Mouse (Mus musculus): ENCODE measurements around the gene Lamtor1. TPM values are rescaled to one million over a fixed set of nuclear protein-coding genes. Genes with fewer than 3 reads are reported as not detected.
A peak's percentile ranks its signal among the peaks of the same experiment; 100 is the strongest.

The Lamtor1 gene
- polyA plus RNA-seq, 1 experiment from 2014 or later = 119 TPM

- Histone ChIP-seq H3K27ac (replicated peaks) (0 out of 2 replicates have a peak overlapping the region, but pooled peaks have one; percentile 24), H3K36me3 (ENCODE audit: control insufficient read depth, insufficient read depth, low read length) (no peaks in the 10 kb centered on the region), H3K4me3 (ENCODE audit: low read depth, low read length) (no peak overlapping the region), H3K4me2 (replicated peaks; ENCODE audit: low read depth) (no peak overlapping the region; the same call in 1 of the 2 replicates), H3K27me3 (ENCODE audit: control insufficient read depth, insufficient read depth, low read length) (no peaks in the 10 kb centered on the region), H3K9ac (ENCODE audit: low read length) (no peak overlapping the region), H3K4me1 (replicated peaks; ENCODE audit: control insufficient read depth, insufficient read depth) (no peaks in the 10 kb centered on the region; the same call in 1 of the 2 replicates), H3K9me3 (ENCODE audit: control insufficient read depth, low read length) (no peaks in the 10 kb centered on the region)
- WGBS = 43% methylated on average over 2 of the region's 2 CpGs
- DNase-seq (ENCODE audit: low spot score) = no peak
- TF ChIP-seq CTCF (IDR thresholded peaks at IDR 0.05; ENCODE audit: low read depth) (no peak), EP300 (optimal IDR thresholded peaks at IDR 0.05) (no peak)
- ATAC-seq (ENCODE audit: low FRiP score, low TSS enrichment) = no peak
Observed at GRCm38 (mm10) chr7:101968751-101969150, 63.0 kb downstream of the Lamtor1 start.

- Histone ChIP-seq H3K36me3 (ENCODE audit: control insufficient read depth, insufficient read depth, low read length) (no peaks in the 10 kb centered on the region), H3K4me2 (replicated peaks; ENCODE audit: low read depth) (peak overlapping the region; percentile 82), H3K27ac (replicated peaks) (peak overlapping the region; percentile 100), H3K4me3 (ENCODE audit: low read depth, low read length) (peak overlapping the region; percentile 72), H3K9me3 (ENCODE audit: control insufficient read depth, low read length) (no peaks in the 10 kb centered on the region), H3K27me3 (ENCODE audit: control insufficient read depth, insufficient read depth, low read length) (no peaks in the 10 kb centered on the region), H3K4me1 (replicated peaks; ENCODE audit: control insufficient read depth, insufficient read depth) (peaks cover 3% of the 10 kb centered on the region; the same call in 1 of the 2 replicates), H3K9ac (ENCODE audit: low read length) (peak overlapping the region; percentile 84)
- peak; percentile 86 for ATAC-seq (ENCODE audit: low FRiP score, low TSS enrichment)
- TF ChIP-seq CTCF (IDR thresholded peaks at IDR 0.05; ENCODE audit: low read depth) (no peak; the same call in none of the 2 replicates), EP300 (optimal IDR thresholded peaks at IDR 0.05) (no peak)
- under 1% methylated on average over 47 of the region's 53 CpGs for WGBS
- peak; percentile 89 for DNase-seq (ENCODE audit: low spot score)
Observed at GRCm38 (mm10) chr7:101969694-101970428, 64.2 kb downstream of the Lamtor1 start.

DNA sequence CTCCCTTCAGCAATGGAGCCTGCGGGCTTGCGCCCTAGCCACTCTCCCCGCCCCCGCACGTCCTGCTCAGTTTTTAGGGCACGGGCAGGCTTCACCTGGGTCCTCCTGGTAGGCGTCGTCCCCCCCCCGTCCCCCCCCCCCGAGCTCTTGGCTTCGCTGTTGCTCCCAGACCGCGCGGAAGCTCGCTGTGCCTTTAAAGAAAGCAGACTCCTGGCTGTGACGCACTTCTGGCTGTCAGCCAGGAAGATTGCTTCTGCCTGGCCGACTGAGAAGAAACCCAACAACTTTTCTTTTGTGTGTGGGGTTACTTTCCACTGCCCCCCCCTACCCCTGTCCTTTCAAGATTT, 64.7 kb downstream of the Lamtor1 start:
- Histone ChIP-seq H3K9me3 (ENCODE audit: control insufficient read depth, low read length) (no peaks in the 10 kb centered on the region), H3K4me2 (replicated peaks; ENCODE audit: low read depth) (peak overlapping the region; percentile 82), H3K36me3 (ENCODE audit: control insufficient read depth, insufficient read depth, low read length) (no peaks in the 10 kb centered on the region), H3K27ac (replicated peaks) (peak overlapping the region; percentile 100), H3K9ac (ENCODE audit: low read length) (peak overlapping the region; percentile 84), H3K27me3 (ENCODE audit: control insufficient read depth, insufficient read depth, low read length) (no peaks in the 10 kb centered on the region), H3K4me3 (ENCODE audit: low read depth, low read length) (peak overlapping the region; percentile 72), H3K4me1 (replicated peaks; ENCODE audit: control insufficient read depth, insufficient read depth) (peaks cover 3% of the 10 kb centered on the region; the same call in 1 of the 2 replicates)
- DNase-seq (ENCODE audit: low spot score) = peak; percentile 95
- TF ChIP-seq CTCF (IDR thresholded peaks at IDR 0.05; ENCODE audit: low read depth) (no peak), EP300 (optimal IDR thresholded peaks at IDR 0.05) (no peak)
- ATAC-seq (ENCODE audit: low FRiP score, low TSS enrichment) = peak; percentile 78
- under 1% methylated on average over 15 of the region's 17 CpGs for WGBS

DNA sequence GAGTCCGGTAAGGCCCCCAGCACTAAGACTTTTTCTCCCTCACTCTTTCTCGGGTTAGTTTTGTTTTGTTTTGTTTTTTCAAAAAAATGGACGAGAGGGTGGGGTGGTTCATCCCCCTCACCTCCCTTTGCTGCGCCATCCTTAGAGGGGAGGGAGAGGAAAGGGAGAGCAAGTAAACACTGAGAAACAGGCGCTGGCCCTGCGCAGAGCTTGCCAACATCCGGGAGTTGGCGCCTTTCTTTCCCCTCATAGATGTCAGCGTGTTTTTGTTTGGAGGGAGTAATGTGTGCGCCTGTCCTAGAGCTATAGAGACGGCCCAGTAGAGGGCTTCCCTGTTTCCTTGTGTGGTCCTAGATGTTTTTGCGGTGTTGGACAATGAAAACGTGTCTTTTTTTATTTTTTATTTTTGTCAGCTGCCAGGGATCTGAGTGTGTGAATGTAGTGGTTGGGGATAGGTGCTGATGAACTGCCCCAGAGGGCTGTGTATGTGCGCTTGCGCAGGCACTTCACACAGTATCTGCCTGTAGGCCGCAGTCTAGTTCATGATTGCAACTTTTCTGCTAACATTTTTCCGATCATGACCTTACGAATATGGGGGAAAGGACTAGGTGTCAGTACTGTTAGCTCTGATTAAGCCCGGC, 65.2 kb downstream of the Lamtor1 start:
- H3K9ac ChIP-seq (ENCODE audit: low read length) = peak overlapping the region; percentile 84
- peak overlapping the region; percentile 72 for H3K4me3 ChIP-seq (ENCODE audit: low read depth, low read length)
- H3K36me3 ChIP-seq (ENCODE audit: control insufficient read depth, insufficient read depth, low read length) = no peaks in the 10 kb centered on the region
- peak overlapping the region; percentile 82 for H3K4me2 ChIP-seq (replicated peaks; ENCODE audit: low read depth)
- DNase-seq (ENCODE audit: low spot score) (peak; percentile 83), ATAC-seq (ENCODE audit: low FRiP score, low TSS enrichment) (peak; percentile 77)
- H3K4me1 ChIP-seq (replicated peaks; ENCODE audit: control insufficient read depth, insufficient read depth) = peaks cover 3% of the 10 kb centered on the region; the same call in 1 of the 2 replicates
- under 1% methylated on average over 19 of the region's 19 CpGs for WGBS
- peak overlapping the region; percentile 100 for H3K27ac ChIP-seq (replicated peaks)
- H3K9me3 ChIP-seq (ENCODE audit: control insufficient read depth, low read length) = no peaks in the 10 kb centered on the region
- TF ChIP-seq EP300 (optimal IDR thresholded peaks at IDR 0.05) (no peak), CTCF (IDR thresholded peaks at IDR 0.05; ENCODE audit: low read depth) (peak; percentile 20; the same call in 1 of the 2 replicates)
- H3K27me3 ChIP-seq (ENCODE audit: control insufficient read depth, insufficient read depth, low read length) = no peaks in the 10 kb centered on the region

- no peak for TF ChIP-seq CTCF (IDR thresholded peaks at IDR 0.05; ENCODE audit: low read depth)
- TF ChIP-seq EP300 (optimal IDR thresholded peaks at IDR 0.05) = no peak
- ATAC-seq (ENCODE audit: low FRiP score, low TSS enrichment) = no peak
Observed at GRCm38 (mm10) chr7:101971721-101972120, 66.0 kb downstream of the Lamtor1 start.

More at GRCm38 (mm10) chr7:101971721-101972120, 66.0 kb downstream of the Lamtor1 start:
- Histone ChIP-seq H3K9ac (ENCODE audit: low read length) (peak overlapping the region; percentile 84), H3K4me1 (replicated peaks; ENCODE audit: control insufficient read depth, insufficient read depth) (peaks cover 3% of the 10 kb centered on the region; the same call in 1 of the 2 replicates), H3K4me2 (replicated peaks; ENCODE audit: low read depth) (peak overlapping the region; percentile 82), H3K9me3 (ENCODE audit: control insufficient read depth, low read length) (no peaks in the 10 kb centered on the region), H3K4me3 (ENCODE audit: low read depth, low read length) (peak overlapping the region; percentile 72), H3K36me3 (ENCODE audit: control insufficient read depth, insufficient read depth, low read length) (no peaks in the 10 kb centered on the region), H3K27me3 (ENCODE audit: control insufficient read depth, insufficient read depth, low read length) (no peaks in the 10 kb centered on the region), H3K27ac (replicated peaks) (peak overlapping the region; percentile 100)
- 34% methylated on average over 2 of the region's 2 CpGs for WGBS
- no peak for DNase-seq (ENCODE audit: low spot score)
